Mouse (Mus musculus) limb, embryonic 15.5 days (tissue): Measurements from ENCODE around the gene Uba3. TPM values are rescaled to one million over a fixed set of nuclear protein-coding genes. Genes with fewer than 3 reads are reported as not detected.

Experiments used
- ATAC-seq: fragments of 200-750 bp; cut with Nextera tagmentation; 2 replicates; pipeline ENCODE4 v1.8.0; 2017; ENCODE audit warnings: low read depth, moderate TSS enrichment; ENCODE audit not compliant: insufficient number of reproducible peaks, low FRiP score, low TSS enrichment
- H3K27ac ChIP-seq: fragments of 300-500 bp; sonication (generic); 2 replicates; pipeline ENCODE4 v1.5.1; 2015; ENCODE audit warnings: moderate library complexity, mild to moderate bottlenecking, inconsistent platforms
- H3K27me3 ChIP-seq: fragments of 300-500 bp; sonication (generic); 2 replicates; pipeline ENCODE4 v1.6.1; 2015; ENCODE audit warnings: inconsistent platforms
- H3K36me3 ChIP-seq: fragments of 300-500 bp; sonication (generic); 2 replicates; pipeline ENCODE4 v1.6.1; 2015; ENCODE audit warnings: inconsistent platforms
- H3K4me1 ChIP-seq: fragments of 300-500 bp; sonication (generic); 2 replicates; pipeline ENCODE4 v1.6.1; 2015; ENCODE audit warnings: inconsistent platforms
- H3K4me2 ChIP-seq: fragments of 300-500 bp; sonication (generic); 2 replicates; pipeline ENCODE4 v1.6.1; 2015; ENCODE audit warnings: mild to moderate bottlenecking, inconsistent platforms
- H3K4me3 ChIP-seq: fragments of 300-500 bp; sonication (generic); 2 replicates; pipeline ENCODE4 v1.5.1; 2015; ENCODE audit warnings: mild to moderate bottlenecking, inconsistent platforms
- H3K9ac ChIP-seq: fragments of 300-500 bp; sonication (generic); 2 replicates; pipeline ENCODE4 v1.6.1; 2015; ENCODE audit warnings: inconsistent platforms
- H3K9me3 ChIP-seq: fragments of 300-500 bp; sonication (generic); 2 replicates; pipeline ENCODE4 v1.6.1; 2016; ENCODE audit warnings: inconsistent platforms
- WGBS: fragments of 180-500 bp; shearing (Covaris S2); methylation state at CpG from one replicate; pipeline ENCODE4 v1.1.7; 2015; 5-methylcytosine and 5-hydroxymethylcytosine counted together
- polyA plus RNA-seq: library from polyadenylated mRNA; unstranded; fragments of >200 nt; fragmentation: Nextera tagmentation; extraction: Ambion mirVana; gene quantifications from 2 replicates; pipeline ENCODE4 v1.2.1, GENCODE M21; 2015

The Uba3 gene
- 77.0 and 81.4 TPM in 2 replicates for polyA plus RNA-seq

- peak within 1 kb of the TSS; percentile 65 for H3K4me2 ChIP-seq
- H3K27ac ChIP-seq = peak within 1 kb of the TSS; percentile 85
- peak; percentile 98 for ATAC-seq
- no peaks in the 10 kb centered on the region for H3K27me3 ChIP-seq
- H3K4me3 ChIP-seq = peak within 1 kb of the TSS; percentile 86
- peaks cover 5% of the 10 kb centered on the region; the same call in 1 of the 2 replicates for H3K36me3 ChIP-seq
- peaks cover 10% of the 10 kb centered on the region; the same call in 1 of the 2 replicates for H3K4me1 ChIP-seq
- peak within 1 kb of the TSS; percentile 95 for H3K9ac ChIP-seq
- H3K9me3 ChIP-seq = no peaks in the 10 kb centered on the region
- under 1% methylated on average over 35 of the region's 38 CpGs for WGBS
These were observed at the start of gene Uba3 for GRCm38 (mm10) chr6:97205439-97205885. Gene Uba3, minus strand, starts transcription at chr6:97205647.

GRCm38 (mm10) chr6:97252711-97253221 lies 47.3 kb upstream of the Uba3 start, which contains the start of gene Lmod3:
Gene Lmod3, minus strand, starts transcription at chr6:97252759.
- 26% methylated on average over 9 of the region's 9 CpGs for WGBS
- Histone ChIP-seq H3K27ac (peak within 1 kb of the TSS; percentile 28; the same call in 1 of the 2 replicates), H3K9me3 (no peaks in the 10 kb centered on the region), H3K9ac (no peak within 1 kb of the TSS), H3K27me3 (no peaks in the 10 kb centered on the region), H3K4me2 (no peak within 1 kb of the TSS), H3K4me3 (no peak within 1 kb of the TSS), H3K36me3 (no peaks in the 10 kb centered on the region), H3K4me1 (no peaks in the 10 kb centered on the region)
- peak; percentile 72; the same call in 1 of the 2 replicates for ATAC-seq

- Histone ChIP-seq H3K4me1 (no peaks in the 10 kb centered on the region), H3K9me3 (no peaks in the 10 kb centered on the region), H3K4me3 (no peak overlapping the region), H3K4me2 (no peak overlapping the region), H3K36me3 (no peaks in the 10 kb centered on the region), H3K27ac (peak overlapping the region; percentile 24; the same call in 1 of the 2 replicates), H3K9ac (no peak overlapping the region), H3K27me3 (peaks cover 6% of the 10 kb centered on the region; the same call in 1 of the 2 replicates)
- no peak for ATAC-seq
- 56% methylated on average over 5 of the region's 5 CpGs for WGBS
These were observed 46.6 kb upstream of the Uba3 start for GRCm38 (mm10) chr6:97252086-97252485.

GRCm38 (mm10) chr6:97250966-97251365 lies 45.5 kb upstream of the Uba3 start:
- no peaks in the 10 kb centered on the region for H3K4me1 ChIP-seq
- H3K36me3 ChIP-seq = no peaks in the 10 kb centered on the region
- H3K9ac ChIP-seq = no peak overlapping the region
- no peak for ATAC-seq
- H3K4me2 ChIP-seq = no peak overlapping the region
- H3K9me3 ChIP-seq = no peaks in the 10 kb centered on the region
- no peak overlapping the region for H3K4me3 ChIP-seq
- WGBS = 45% methylated on average over 6 of the region's 6 CpGs
- H3K27ac ChIP-seq = no peak overlapping the region
- peaks cover 11% of the 10 kb centered on the region; the same call in 1 of the 2 replicates for H3K27me3 ChIP-seq

GRCm38 (mm10) chr6:97245200-97245599 lies 39.8 kb upstream of the Uba3 start:
- Histone ChIP-seq H3K4me1 (no peaks in the 10 kb centered on the region), H3K27me3 (peaks cover 13% of the 10 kb centered on the region; the same call in 1 of the 2 replicates), H3K4me2 (no peak overlapping the region), H3K9me3 (no peaks in the 10 kb centered on the region), H3K9ac (no peak overlapping the region), H3K36me3 (no peaks in the 10 kb centered on the region), H3K4me3 (no peak overlapping the region), H3K27ac (no peak overlapping the region)
- no peak for ATAC-seq

- Histone ChIP-seq H3K9me3 (no peaks in the 10 kb centered on the region), H3K4me1 (no peaks in the 10 kb centered on the region), H3K4me2 (no peak overlapping the region), H3K27me3 (peaks cover 37% of the 10 kb centered on the region), H3K27ac (no peak overlapping the region), H3K36me3 (no peaks in the 10 kb centered on the region), H3K4me3 (no peak overlapping the region), H3K9ac (no peak overlapping the region)
- no peak for ATAC-seq
- 84% methylated on average over 4 of the region's 4 CpGs for WGBS
These were observed 37.1 kb upstream of the Uba3 start for GRCm38 (mm10) chr6:97242522-97242921.

- Histone ChIP-seq H3K27me3 (peaks cover 33% of the 10 kb centered on the region), H3K4me1 (no peaks in the 10 kb centered on the region)
These were observed 34.6 kb upstream of the Uba3 start for GRCm38 (mm10) chr6:97240092-97240491.

GRCm38 (mm10) chr6:97239360-97239759 lies 33.9 kb upstream of the Uba3 start:
- 86% methylated on average over 6 of the region's 6 CpGs for WGBS
- Histone ChIP-seq H3K4me2 (no peak overlapping the region), H3K27me3 (peaks cover 40% of the 10 kb centered on the region), H3K9me3 (0 out of 2 replicates have a peak, but pooled peaks cover 3% of the 10 kb centered on the region), H3K4me3 (no peak overlapping the region), H3K9ac (no peak overlapping the region), H3K4me1 (no peaks in the 10 kb centered on the region), H3K36me3 (no peaks in the 10 kb centered on the region), H3K27ac (no peak overlapping the region)
- no peak for ATAC-seq

More at GRCm38 (mm10) chr6:97240092-97240491, 34.6 kb upstream of the Uba3 start:
- 0 out of 2 replicates have a peak, but pooled peaks cover under 1% of the 10 kb centered on the region for H3K9me3 ChIP-seq
- 74% methylated on average over 5 of the region's 5 CpGs for WGBS
- no peak overlapping the region for H3K9ac ChIP-seq
- 0 out of 2 replicates have a peak, but pooled peaks have one; percentile 40 for ATAC-seq
- H3K4me3 ChIP-seq = no peak overlapping the region
- H3K36me3 ChIP-seq = no peaks in the 10 kb centered on the region
- H3K4me2 ChIP-seq = no peak overlapping the region
- no peak overlapping the region for H3K27ac ChIP-seq

- H3K9ac ChIP-seq = no peak overlapping the region
- H3K4me1 ChIP-seq = no peaks in the 10 kb centered on the region
- WGBS = 39% methylated on average over 5 of the region's 5 CpGs
- peaks cover 13% of the 10 kb centered on the region; the same call in 1 of the 2 replicates for H3K36me3 ChIP-seq
- 0 out of 2 replicates have a peak, but pooled peaks cover 3% of the 10 kb centered on the region for H3K9me3 ChIP-seq
- no peak overlapping the region for H3K4me2 ChIP-seq
- H3K27me3 ChIP-seq = peaks cover 65% of the 10 kb centered on the region
- no peak overlapping the region for H3K27ac ChIP-seq
- H3K4me3 ChIP-seq = no peak overlapping the region
- no peak for ATAC-seq
These were observed 30.6 kb upstream of the Uba3 start for GRCm38 (mm10) chr6:97236088-97236487.

GRCm38 (mm10) chr6:97234911-97235668 lies 29.6 kb upstream of the Uba3 start:
- H3K9me3 ChIP-seq = 0 out of 2 replicates have a peak, but pooled peaks cover 3% of the 10 kb centered on the region
- no peak overlapping the region for H3K27ac ChIP-seq
- H3K9ac ChIP-seq = no peak overlapping the region
- WGBS = 79% methylated on average over 7 of the region's 7 CpGs
- H3K36me3 ChIP-seq = peaks cover 17% of the 10 kb centered on the region; the same call in 1 of the 2 replicates
- ATAC-seq = no peak
- no peak overlapping the region for H3K4me3 ChIP-seq
- H3K27me3 ChIP-seq = peaks cover 62% of the 10 kb centered on the region
- no peaks in the 10 kb centered on the region for H3K4me1 ChIP-seq
- H3K4me2 ChIP-seq = no peak overlapping the region

GRCm38 (mm10) chr6:97227067-97227847 lies 21.8 kb upstream of the Uba3 start:
- Histone ChIP-seq H3K9me3 (no peaks in the 10 kb centered on the region), H3K4me2 (no peak overlapping the region), H3K27ac (no peak overlapping the region), H3K27me3 (peaks cover 20% of the 10 kb centered on the region; the same call in 1 of the 2 replicates), H3K9ac (no peak overlapping the region), H3K4me1 (peaks cover 5% of the 10 kb centered on the region; the same call in 1 of the 2 replicates), H3K4me3 (no peak overlapping the region), H3K36me3 (peaks cover 27% of the 10 kb centered on the region)
- 88% methylated on average over 9 of the region's 9 CpGs for WGBS
- no peak for ATAC-seq
